Mouse (Mus musculus) forebrain, embryonic 11.5 days (tissue): ENCODE data around the gene Pde4c. TPM values are rescaled to one million over a fixed set of nuclear protein-coding genes. Genes with fewer than 3 reads are reported as not detected.

Experiments
- ATAC-seq: fragments of 200-750 bp; cut with Nextera tagmentation; replicated peaks from 2 replicates; pipeline ENCODE4 v1.8.0; 2017; ENCODE audit warnings: moderate TSS enrichment; ENCODE audit not compliant: low FRiP score
- DNase-seq: peaks from one replicate; pipeline ENCODE4 v3.0.0-alpha.2; 2017; ENCODE audit warnings: low spot score
- H3K27ac ChIP-seq: fragments of 300-500 bp; sonication (generic); 2 replicates; pipeline ENCODE4 v1.5.1; 2014; ENCODE audit warnings: low read depth, low read length
- H3K27me3 ChIP-seq: fragments of 300-500 bp; sonication (generic); 2 replicates; pipeline ENCODE4 v1.6.1; 2014; ENCODE audit warnings: mild to moderate bottlenecking, low read length, mixed read lengths; ENCODE audit not compliant: control insufficient read depth, insufficient read depth
- H3K36me3 ChIP-seq: fragments of 300-500 bp; sonication (generic); 2 replicates; pipeline ENCODE4 v1.6.1; 2014; ENCODE audit warnings: mild to moderate bottlenecking, low read length, moderate library complexity, mixed read lengths; ENCODE audit not compliant: control insufficient read depth, insufficient read depth
- H3K4me1 ChIP-seq: fragments of 300-500 bp; sonication (generic); replicated peaks from 2 replicates; pipeline ENCODE4 v1.6.1; 2014; ENCODE audit warnings: low read length, mixed read lengths; ENCODE audit not compliant: control insufficient read depth, insufficient read depth
- H3K4me2 ChIP-seq: fragments of 300-500 bp; sonication (generic); 2 replicates; pipeline ENCODE4 v1.6.1; 2014; ENCODE audit warnings: low read depth, mild to moderate bottlenecking, low read length, moderate library complexity, mixed read lengths; ENCODE audit not compliant: severe bottlenecking
- H3K4me3 ChIP-seq: fragments of 300-500 bp; sonication (generic); 2 replicates; pipeline ENCODE4 v1.5.1; 2014; ENCODE audit warnings: low read depth, low read length
- H3K9ac ChIP-seq: fragments of 300-500 bp; sonication (generic); 2 replicates; pipeline ENCODE4 v1.6.1; 2014; ENCODE audit warnings: low read length
- H3K9me3 ChIP-seq: fragments of 300-500 bp; sonication (generic); 2 replicates; pipeline ENCODE4 v1.6.1; 2016; ENCODE audit warnings: low read length, mixed read lengths; ENCODE audit not compliant: control insufficient read depth
- WGBS: fragments of 180-500 bp; shearing (Covaris S2); extraction: QIAGEN DNeasy Blood & Tissue Kit; methylation state at CpG from one replicate; pipeline ENCODE4 v1.1.7; 2014; 5-methylcytosine and 5-hydroxymethylcytosine counted together
- polyA plus RNA-seq: library from polyadenylated mRNA; unstranded; fragments of >200 nt; fragmentation: Nextera tagmentation; extraction: Ambion mirVana; gene quantifications from 2 replicates; pipeline ENCODE4 v1.2.1, GENCODE M21; 2014

Gene Pde4c
- polyA plus RNA-seq, 1 experiment from 2014 or later = 0.13 TPM

- H3K9me3 ChIP-seq = no peaks in the 10 kb centered on the region
- WGBS = 82% methylated on average over 9 of the region's 9 CpGs
- H3K36me3 ChIP-seq = peaks cover 2% of the 10 kb centered on the region; the same call in 1 of the 2 replicates
- no peak overlapping the region for H3K27ac ChIP-seq
- no peak overlapping the region for H3K4me2 ChIP-seq
- no peak for DNase-seq
- H3K4me1 ChIP-seq = peaks cover 10% of the 10 kb centered on the region; the same call in 1 of the 2 replicates
- no peak overlapping the region for H3K9ac ChIP-seq
- H3K4me3 ChIP-seq = no peak overlapping the region
- no peak for ATAC-seq
- H3K27me3 ChIP-seq = no peaks in the 10 kb centered on the region
These were observed 50.3 kb downstream of the Pde4c start for GRCm38 (mm10) chr8:70773833-70774232.

GRCm38 (mm10) chr8:70774740-70775139 lies 51.2 kb downstream of the Pde4c start:
- H3K27ac ChIP-seq = no peak overlapping the region
- H3K4me1 ChIP-seq = peaks cover 10% of the 10 kb centered on the region; the same call in 1 of the 2 replicates
- ATAC-seq (no peak), DNase-seq (no peak)
- no peak overlapping the region for H3K4me3 ChIP-seq
- no peaks in the 10 kb centered on the region for H3K9me3 ChIP-seq
- H3K27me3 ChIP-seq = no peaks in the 10 kb centered on the region
- 94% methylated on average over 18 of the region's 18 CpGs for WGBS
- no peak overlapping the region for H3K9ac ChIP-seq
- H3K4me2 ChIP-seq = no peak overlapping the region
- H3K36me3 ChIP-seq = peaks cover 2% of the 10 kb centered on the region; the same call in 1 of the 2 replicates

GRCm38 (mm10) chr8:70775227-70775626 lies 51.7 kb downstream of the Pde4c start:
- peaks cover 2% of the 10 kb centered on the region; the same call in 1 of the 2 replicates for H3K36me3 ChIP-seq
- H3K9ac ChIP-seq = peak overlapping the region; percentile 93; the same call in 1 of the 2 replicates
- DNase-seq (no peak), ATAC-seq (no peak)
- peak overlapping the region; percentile 82; the same call in 1 of the 2 replicates for H3K4me2 ChIP-seq
- H3K9me3 ChIP-seq = no peaks in the 10 kb centered on the region
- H3K27me3 ChIP-seq = no peaks in the 10 kb centered on the region
- H3K4me3 ChIP-seq = no peak overlapping the region
- WGBS = 95% methylated on average over 5 of the region's 5 CpGs
- H3K4me1 ChIP-seq = peaks cover 10% of the 10 kb centered on the region; the same call in 1 of the 2 replicates
- no peak overlapping the region for H3K27ac ChIP-seq

- H3K4me1 ChIP-seq = peaks cover 10% of the 10 kb centered on the region; the same call in 1 of the 2 replicates
- 2% methylated on average over 34 of the region's 34 CpGs for WGBS
- DNase-seq = no peak
- H3K27ac ChIP-seq = 0 out of 2 replicates have a peak overlapping the region, but pooled peaks have one; percentile 97
- no peaks in the 10 kb centered on the region; the same call in 1 of the 2 replicates for H3K36me3 ChIP-seq
- H3K4me3 ChIP-seq = peak overlapping the region; percentile 77
- ATAC-seq = no peak
- H3K9me3 ChIP-seq = no peaks in the 10 kb centered on the region
- no peaks in the 10 kb centered on the region for H3K27me3 ChIP-seq
- peak overlapping the region; percentile 82 for H3K4me2 ChIP-seq
- H3K9ac ChIP-seq = peak overlapping the region; percentile 93
These were observed 52.5 kb downstream of the Pde4c start for GRCm38 (mm10) chr8:70775851-70776495.

- H3K36me3 ChIP-seq = no peaks in the 10 kb centered on the region; the same call in 1 of the 2 replicates
- H3K9me3 ChIP-seq = no peaks in the 10 kb centered on the region
- no peaks in the 10 kb centered on the region for H3K27me3 ChIP-seq
- WGBS = under 1% methylated on average over 91 of the region's 94 CpGs
- H3K27ac ChIP-seq = peak within 1 kb of the TSS; percentile 97
- peak within 1 kb of the TSS; percentile 82 for H3K4me2 ChIP-seq
- DNase-seq = peak; percentile 99
- H3K4me1 ChIP-seq = peaks cover 10% of the 10 kb centered on the region; the same call in 1 of the 2 replicates
- peak within 1 kb of the TSS; percentile 77 for H3K4me3 ChIP-seq
- peak within 1 kb of the TSS; percentile 93 for H3K9ac ChIP-seq
- peak; percentile 92 for ATAC-seq
These were observed 53.2 kb downstream of the Pde4c start, which contains the start of gene Pik3r2 for GRCm38 (mm10) chr8:70776496-70777444. Gene Pik3r2, minus strand, starts transcription at chr8:70776713.

GRCm38 (mm10) chr8:70780093-70780492 lies 56.6 kb downstream of the Pde4c start:
- Histone ChIP-seq H3K4me1 (peaks cover 8% of the 10 kb centered on the region; the same call in 1 of the 2 replicates), H3K36me3 (no peaks in the 10 kb centered on the region; the same call in 1 of the 2 replicates), H3K27ac (no peak overlapping the region), H3K4me2 (no peak overlapping the region), H3K9me3 (no peaks in the 10 kb centered on the region), H3K4me3 (no peak overlapping the region), H3K9ac (no peak overlapping the region), H3K27me3 (no peaks in the 10 kb centered on the region)
- DNase-seq (no peak), ATAC-seq (no peak)
- WGBS = 80% methylated on average over 11 of the region's 11 CpGs

GRCm38 (mm10) chr8:70786291-70787050 lies 63.0 kb downstream of the Pde4c start:
- Histone ChIP-seq H3K36me3 (no peaks in the 10 kb centered on the region; the same call in 1 of the 2 replicates), H3K9me3 (no peaks in the 10 kb centered on the region), H3K27ac (no peak overlapping the region), H3K4me2 (no peak overlapping the region), H3K9ac (no peak overlapping the region), H3K27me3 (no peaks in the 10 kb centered on the region), H3K4me3 (no peak overlapping the region), H3K4me1 (peaks cover 10% of the 10 kb centered on the region)
- DNase-seq = no peak
- no peak for ATAC-seq
- 88% methylated on average over 25 of the region's 25 CpGs for WGBS

- DNase-seq (no peak), ATAC-seq (no peak)
- Histone ChIP-seq H3K4me1 (peaks cover 12% of the 10 kb centered on the region), H3K9me3 (no peaks in the 10 kb centered on the region), H3K9ac (no peak overlapping the region), H3K36me3 (no peaks in the 10 kb centered on the region; the same call in 1 of the 2 replicates), H3K27ac (no peak overlapping the region), H3K4me2 (no peak overlapping the region), H3K27me3 (no peaks in the 10 kb centered on the region), H3K4me3 (no peak overlapping the region)
- 89% methylated on average over 3 of the region's 3 CpGs for WGBS
These were observed 63.5 kb downstream of the Pde4c start for GRCm38 (mm10) chr8:70787051-70787445.
